Mouse (Mus musculus) hindbrain, embryonic 15.5 days (tissue): Measurements from ENCODE around the gene Macf1. TPM values are rescaled to one million over a fixed set of nuclear protein-coding genes. Genes with fewer than 3 reads are reported as not detected.

Experiments
- ATAC-seq: fragments of 200-750 bp; cut with Nextera tagmentation; 2 replicates; pipeline ENCODE4 v1.8.0; 2017; ENCODE audit warnings: low read depth, moderate number of reproducible peaks, moderate TSS enrichment; ENCODE audit not compliant: low FRiP score
- H3K27ac ChIP-seq: fragments of 300-500 bp; sonication (generic); replicated peaks from 2 replicates; pipeline ENCODE4 v1.5.1; 2015; ENCODE audit warnings: mild to moderate bottlenecking, inconsistent platforms
- H3K27me3 ChIP-seq: fragments of 300-500 bp; sonication (generic); 2 replicates; pipeline ENCODE4 v1.6.1; 2015; ENCODE audit warnings: control low read depth, inconsistent platforms
- H3K36me3 ChIP-seq: fragments of 300-500 bp; sonication (generic); 2 replicates; pipeline ENCODE4 v1.6.1; 2015; ENCODE audit warnings: control low read depth, inconsistent platforms
- H3K4me1 ChIP-seq: fragments of 300-500 bp; sonication (generic); replicated peaks from 2 replicates; pipeline ENCODE4 v1.6.1; 2015; ENCODE audit warnings: control low read depth, inconsistent platforms
- H3K4me2 ChIP-seq: fragments of 300-500 bp; sonication (generic); 2 replicates; pipeline ENCODE4 v1.6.1; 2015; ENCODE audit warnings: moderate library complexity, mild to moderate bottlenecking, inconsistent platforms
- H3K4me3 ChIP-seq: fragments of 300-500 bp; sonication (generic); 2 replicates; pipeline ENCODE4 v1.5.1; 2015; ENCODE audit warnings: mild to moderate bottlenecking, inconsistent platforms
- H3K9ac ChIP-seq: fragments of 300-500 bp; sonication (generic); 2 replicates; pipeline ENCODE4 v1.6.1; 2015; ENCODE audit warnings: inconsistent platforms
- H3K9me3 ChIP-seq: fragments of 300-500 bp; sonication (generic); 2 replicates; pipeline ENCODE4 v1.6.1; 2016; ENCODE audit warnings: control low read depth, inconsistent platforms
- WGBS: fragments of 180-500 bp; shearing (Covaris S2); methylation state at CpG from one replicate; pipeline ENCODE4 v1.1.7; 2015; 5-methylcytosine and 5-hydroxymethylcytosine counted together
- polyA plus RNA-seq: library from polyadenylated mRNA; unstranded; fragments of >200 nt; fragmentation: Nextera tagmentation; extraction: Ambion mirVana; gene quantifications from 2 replicates; pipeline ENCODE4 v1.2.1, GENCODE M21; 2015

The Macf1 gene
- polyA plus RNA-seq, 1 experiment from 2014 or later: 69.2 TPM

DNA sequence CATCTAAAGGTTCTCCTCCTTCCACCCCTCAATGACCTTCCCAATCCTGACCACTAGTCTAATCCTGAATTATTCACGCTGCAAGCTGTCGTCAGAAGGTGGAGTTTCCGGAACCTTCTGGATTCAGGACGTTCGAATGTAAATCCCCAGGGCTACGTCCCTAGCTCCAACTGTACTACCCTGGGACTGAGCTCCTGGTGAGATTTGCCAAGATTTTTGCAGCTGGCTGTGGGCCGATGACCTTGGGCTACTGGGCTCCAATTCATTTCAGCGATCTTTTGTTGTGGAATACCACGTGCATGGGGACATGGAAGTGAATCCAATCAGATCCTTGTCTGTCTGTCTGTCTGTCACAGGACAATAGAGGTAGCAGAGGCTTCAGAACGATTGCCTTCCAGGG, 6.2 kb upstream of the Macf1 start:
- H3K9ac ChIP-seq: no peak overlapping the region
- no peak for ATAC-seq
- no peaks in the 10 kb centered on the region for H3K9me3 ChIP-seq
- no peak overlapping the region for H3K4me3 ChIP-seq
- no peaks in the 10 kb centered on the region for H3K27me3 ChIP-seq
- 77% methylated on average over 10 of the region's 10 CpGs for WGBS
- H3K27ac ChIP-seq: no peak overlapping the region
- H3K4me1 ChIP-seq: peaks cover 19% of the 10 kb centered on the region
- H3K4me2 ChIP-seq: no peak overlapping the region
- no peaks in the 10 kb centered on the region for H3K36me3 ChIP-seq

DNA sequence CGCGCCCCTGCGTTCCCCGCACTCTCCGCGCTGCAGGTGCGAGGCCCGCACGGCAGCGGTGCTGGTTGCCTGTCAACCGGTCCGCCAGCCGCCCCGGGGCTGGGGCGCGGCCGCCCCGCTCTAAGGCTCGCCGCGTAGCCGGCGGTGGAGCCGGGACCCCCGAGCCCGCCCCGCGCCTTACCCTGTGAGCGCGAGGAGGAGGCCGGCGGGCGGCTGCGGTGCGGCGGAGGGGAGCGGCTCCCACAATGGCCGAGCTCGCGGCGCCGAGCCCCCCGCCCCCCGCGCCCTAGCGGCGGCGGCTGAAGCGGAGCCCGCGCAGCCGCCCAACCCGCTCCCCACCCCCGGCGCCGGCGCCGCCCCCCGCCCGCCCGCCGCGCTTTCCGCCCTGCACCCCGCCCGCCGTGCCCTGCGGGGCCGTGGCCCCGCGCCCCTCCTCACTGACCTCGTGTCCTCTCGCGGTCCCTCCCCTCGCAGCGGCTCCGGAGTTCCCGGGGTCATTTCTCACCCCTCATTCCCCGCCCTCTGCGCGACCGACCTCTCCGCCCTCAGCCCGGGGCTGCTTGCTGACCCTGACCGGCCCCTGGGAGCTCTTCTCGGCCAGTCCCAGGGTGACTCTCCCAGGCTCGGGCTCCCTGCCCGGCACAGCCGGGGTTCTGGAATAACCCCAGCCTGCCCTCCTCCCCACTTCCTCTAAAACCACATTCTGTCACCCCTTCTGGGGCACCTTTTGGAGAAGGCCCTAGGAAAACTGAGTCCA, 3.0 kb upstream of the Macf1 start:
- H3K36me3 ChIP-seq: peaks cover 11% of the 10 kb centered on the region
- ATAC-seq: peak; percentile 61
- H3K9me3 ChIP-seq: no peaks in the 10 kb centered on the region
- H3K9ac ChIP-seq: peak overlapping the region; percentile 98
- H3K4me2 ChIP-seq: peak overlapping the region; percentile 95
- peak overlapping the region; percentile 98 for H3K27ac ChIP-seq
- H3K4me1 ChIP-seq: peaks cover 35% of the 10 kb centered on the region
- H3K27me3 ChIP-seq: no peaks in the 10 kb centered on the region
- peak overlapping the region; percentile 97 for H3K4me3 ChIP-seq
- WGBS: 1% methylated on average over 53 of the region's 89 CpGs

DNA sequence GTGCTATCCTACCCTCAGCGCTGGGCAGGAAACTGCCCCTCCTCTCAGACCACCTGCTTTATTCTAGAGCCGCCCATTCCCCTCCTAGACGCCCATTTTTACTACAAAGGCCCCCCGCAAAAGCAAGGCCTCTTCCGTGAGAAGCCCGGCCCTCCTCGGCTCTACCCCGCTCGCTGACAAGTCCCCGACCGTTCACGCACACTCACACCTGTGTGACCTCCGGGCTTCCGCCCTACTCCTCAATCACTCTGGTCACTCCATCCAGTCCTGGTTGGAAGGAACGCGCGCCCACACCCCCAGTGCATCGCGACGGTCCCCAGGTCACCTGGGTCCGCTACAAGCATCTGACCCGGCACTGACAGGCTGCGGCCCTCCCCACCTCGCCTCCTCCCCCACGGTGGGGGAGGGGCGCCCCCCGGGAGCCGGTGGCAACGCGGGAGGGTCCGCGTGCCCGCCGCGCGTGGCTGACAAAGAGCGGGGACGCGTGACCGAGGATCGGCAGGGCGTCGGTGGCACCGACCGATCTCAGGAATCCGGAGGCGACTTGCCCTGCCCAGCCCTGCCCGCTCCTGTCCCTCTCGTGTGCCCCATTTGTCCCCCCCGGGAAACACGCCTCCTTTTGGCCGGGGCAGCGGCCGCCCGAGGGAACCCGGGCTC, 2.3 kb upstream of the Macf1 start:
- Histone ChIP-seq H3K9me3 (no peaks in the 10 kb centered on the region), H3K36me3 (peaks cover 11% of the 10 kb centered on the region), H3K27me3 (no peaks in the 10 kb centered on the region), H3K4me1 (peaks cover 40% of the 10 kb centered on the region), H3K4me3 (peak overlapping the region; percentile 97), H3K9ac (peak overlapping the region; percentile 98), H3K27ac (peak overlapping the region; percentile 98), H3K4me2 (peak overlapping the region; percentile 95)
- WGBS: 1% methylated on average over 36 of the region's 56 CpGs
- ATAC-seq: peak; percentile 64

DNA sequence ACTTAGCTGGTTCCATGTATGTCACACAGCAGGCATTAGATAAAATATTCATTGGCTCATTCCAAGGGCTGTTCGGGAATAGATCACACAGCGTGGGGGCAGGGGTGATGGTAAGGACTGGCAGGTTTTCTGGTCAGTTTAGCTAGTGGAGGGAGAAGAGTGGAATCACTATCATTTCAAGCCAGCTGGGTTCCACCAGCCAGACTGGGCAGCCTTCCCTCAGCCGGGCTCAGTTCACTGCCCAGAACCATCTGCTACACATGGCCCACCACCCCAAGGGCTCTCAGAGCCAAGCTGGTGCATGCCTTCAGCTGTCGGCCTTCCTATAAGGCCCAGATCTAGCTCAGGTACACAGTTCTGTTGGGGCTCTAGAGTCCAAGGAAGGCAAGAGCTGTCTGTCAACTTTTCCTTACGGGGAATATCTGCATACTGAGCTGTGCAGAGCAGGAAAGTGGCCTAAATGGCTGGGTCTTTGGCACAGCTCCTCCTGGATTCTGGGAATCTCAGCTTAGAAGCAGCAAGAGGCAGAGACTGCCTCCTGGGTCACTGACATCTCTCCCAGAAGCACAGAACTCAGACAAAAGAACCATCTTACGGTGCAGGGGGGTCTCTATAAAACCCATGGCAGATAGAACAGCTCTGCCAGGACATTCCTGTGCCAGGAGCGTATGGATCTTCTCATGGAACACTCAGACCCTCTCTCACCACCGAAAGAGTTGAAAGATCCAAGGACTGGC, 1.5 kb upstream of the Macf1 start:
- Histone ChIP-seq H3K27me3 (no peaks in the 10 kb centered on the region), H3K4me1 (peaks cover 47% of the 10 kb centered on the region), H3K36me3 (peaks cover 11% of the 10 kb centered on the region), H3K4me3 (peak overlapping the region; percentile 97), H3K27ac (peak overlapping the region; percentile 98), H3K9ac (peak overlapping the region; percentile 98), H3K9me3 (no peaks in the 10 kb centered on the region), H3K4me2 (peak overlapping the region; percentile 95)
- ATAC-seq: peak; percentile 42
- WGBS: 26% methylated on average over 8 of the region's 8 CpGs

DNA sequence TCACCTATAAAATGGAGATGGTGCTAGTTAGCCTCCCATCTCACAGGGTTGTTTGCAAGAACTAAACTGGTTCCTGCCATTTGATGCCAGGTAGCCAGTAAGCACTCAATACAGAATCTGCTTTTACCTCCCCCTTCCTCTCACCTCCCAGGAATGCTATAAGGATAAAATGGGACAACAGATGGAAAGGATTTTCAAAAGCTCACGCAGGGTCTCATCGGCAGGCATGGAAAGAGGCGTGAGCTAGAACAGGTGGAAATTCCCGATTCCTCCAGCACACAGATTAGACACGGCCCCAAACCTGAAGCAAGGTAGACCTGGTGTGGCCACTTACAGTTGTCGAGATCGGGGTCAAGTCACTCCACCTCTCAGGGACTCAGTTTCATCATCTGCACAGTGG, 886 bp upstream of the Macf1 start:
- Histone ChIP-seq H3K27ac (peak overlapping the region; percentile 98), H3K27me3 (no peaks in the 10 kb centered on the region), H3K4me1 (peaks cover 47% of the 10 kb centered on the region), H3K4me3 (peak overlapping the region; percentile 97), H3K36me3 (peaks cover 15% of the 10 kb centered on the region), H3K9ac (peak overlapping the region; percentile 98; the same call in 1 of the 2 replicates), H3K9me3 (no peaks in the 10 kb centered on the region), H3K4me2 (peak overlapping the region; percentile 95)
- 66% methylated on average over 7 of the region's 7 CpGs for WGBS
- ATAC-seq: no peak

DNA sequence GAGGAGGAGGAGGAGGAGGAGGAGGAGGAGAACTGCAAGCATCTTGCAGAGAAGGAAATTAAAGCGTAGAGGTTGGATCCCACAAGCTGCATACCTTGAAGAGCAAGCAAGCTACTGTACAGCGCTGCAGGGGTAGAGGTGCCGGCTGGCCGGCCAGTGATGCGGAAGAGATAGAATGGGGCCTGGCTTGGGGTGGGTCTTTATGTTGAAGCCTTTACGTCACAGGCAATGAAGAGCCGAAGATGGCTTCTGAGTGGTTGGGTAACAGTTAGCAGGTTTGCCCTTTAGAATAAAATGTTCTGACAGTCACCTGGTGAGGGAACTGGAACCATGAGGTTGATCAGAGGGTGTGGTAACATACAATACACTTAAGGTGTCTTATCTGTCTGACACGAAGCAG, 1.9 kb downstream of the Macf1 start:
- no peak overlapping the region for H3K27ac ChIP-seq
- peaks cover 49% of the 10 kb centered on the region for H3K4me1 ChIP-seq
- H3K9me3 ChIP-seq: no peaks in the 10 kb centered on the region
- no peak overlapping the region for H3K4me2 ChIP-seq
- no peak overlapping the region for H3K4me3 ChIP-seq
- peaks cover 17% of the 10 kb centered on the region for H3K36me3 ChIP-seq
- no peak for ATAC-seq
- 80% methylated on average over 8 of the region's 8 CpGs for WGBS
- no peaks in the 10 kb centered on the region for H3K27me3 ChIP-seq
- no peak overlapping the region for H3K9ac ChIP-seq

DNA sequence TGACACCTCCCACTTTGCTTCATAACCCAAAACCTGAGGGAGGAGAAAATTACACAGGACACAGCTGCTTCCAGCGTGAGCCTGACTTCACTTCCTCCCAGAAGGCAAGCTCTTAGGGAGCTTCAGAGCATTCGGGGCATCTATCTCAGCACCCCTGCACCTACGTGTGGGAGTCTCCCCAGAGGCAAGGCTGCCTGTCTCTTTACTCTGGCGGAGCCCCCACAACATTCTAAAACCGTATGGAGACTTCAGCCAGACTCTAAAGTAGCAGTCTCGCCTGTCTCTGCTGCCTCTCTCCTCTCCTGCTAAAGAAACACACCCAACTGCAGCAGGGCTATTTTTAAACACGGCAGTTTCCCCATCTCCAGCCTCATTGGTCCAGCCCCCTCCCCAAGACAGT, 3.2 kb downstream of the Macf1 start:
- H3K4me3 ChIP-seq: no peak overlapping the region
- H3K9ac ChIP-seq: no peak overlapping the region
- no peak overlapping the region for H3K27ac ChIP-seq
- H3K4me2 ChIP-seq: no peak overlapping the region
- peaks cover 56% of the 10 kb centered on the region for H3K4me1 ChIP-seq
- no peak for ATAC-seq
- H3K27me3 ChIP-seq: no peaks in the 10 kb centered on the region
- no peaks in the 10 kb centered on the region for H3K9me3 ChIP-seq
- H3K36me3 ChIP-seq: peaks cover 17% of the 10 kb centered on the region
- 63% methylated on average over 7 of the region's 7 CpGs for WGBS

DNA sequence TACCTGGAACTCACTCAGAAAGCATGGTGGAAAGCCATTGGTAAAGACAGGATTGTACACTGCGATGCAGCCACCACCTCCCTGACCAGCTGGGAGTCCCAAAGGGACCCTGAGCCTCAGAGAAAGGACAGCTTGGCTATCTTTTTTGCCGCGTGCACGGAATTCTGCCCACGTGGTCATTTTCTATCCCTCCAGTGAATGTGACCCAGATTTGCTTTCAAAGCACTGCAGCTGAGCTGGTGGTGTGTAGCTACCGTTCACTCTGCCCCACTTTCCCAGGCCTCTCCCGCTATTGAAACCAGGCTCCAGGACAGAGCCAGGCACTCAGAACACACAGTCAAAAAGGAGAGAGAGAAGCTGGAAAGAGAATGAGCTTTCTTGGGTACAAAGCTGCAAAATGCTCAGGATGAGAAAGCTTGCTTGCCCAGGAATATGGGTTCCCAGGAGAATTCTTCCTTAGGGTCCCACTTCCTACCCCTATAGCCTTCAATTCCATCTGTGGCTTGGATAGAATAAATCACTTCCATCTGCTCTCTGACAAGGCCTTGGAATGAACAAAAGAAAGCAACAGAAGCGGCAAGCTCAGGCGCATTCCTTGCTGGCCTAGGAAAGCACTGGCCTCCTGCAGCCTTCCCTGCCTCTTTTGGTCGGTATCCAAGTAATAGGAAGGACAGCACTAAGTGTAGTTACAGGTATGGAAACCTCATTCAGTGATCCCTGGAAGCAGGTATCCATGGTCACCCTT, 6.9 kb downstream of the Macf1 start:
- Histone ChIP-seq H3K4me2 (peak overlapping the region; percentile 8; the same call in 1 of the 2 replicates), H3K4me3 (no peak overlapping the region), H3K36me3 (peaks cover 21% of the 10 kb centered on the region), H3K9ac (no peak overlapping the region), H3K27ac (peak overlapping the region; percentile 85), H3K4me1 (peaks cover 38% of the 10 kb centered on the region), H3K27me3 (no peaks in the 10 kb centered on the region), H3K9me3 (no peaks in the 10 kb centered on the region)
- ATAC-seq: peak; percentile 65
- WGBS: 17% methylated on average over 10 of the region's 10 CpGs

DNA sequence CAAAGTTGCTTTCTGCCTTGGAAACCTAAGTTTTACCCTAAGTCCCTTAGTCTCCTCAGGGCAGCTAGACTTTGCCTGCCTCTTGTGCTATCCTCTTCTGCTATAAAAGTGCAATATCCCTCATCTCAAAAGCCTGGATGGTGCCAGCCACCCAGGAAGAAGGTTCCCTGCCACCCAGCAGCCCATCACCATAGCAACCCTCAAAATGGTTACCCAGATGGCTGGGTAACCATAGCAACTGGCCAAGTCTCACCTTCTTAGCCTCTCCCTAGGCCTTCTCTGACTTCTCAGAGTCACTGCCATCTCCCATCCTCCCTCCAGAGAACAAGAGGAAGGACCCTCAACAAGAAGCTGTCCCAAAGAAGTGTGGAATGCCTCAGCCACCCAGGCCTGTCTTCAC, 13.6 kb downstream of the Macf1 start:
- no peak; the same call in 1 of the 2 replicates for ATAC-seq
- Histone ChIP-seq H3K4me3 (no peak overlapping the region), H3K9me3 (no peaks in the 10 kb centered on the region), H3K36me3 (peaks cover 19% of the 10 kb centered on the region), H3K4me1 (peaks cover 39% of the 10 kb centered on the region), H3K27me3 (no peaks in the 10 kb centered on the region), H3K9ac (no peak overlapping the region), H3K27ac (peak overlapping the region; percentile 31; the same call in 1 of the 2 replicates), H3K4me2 (no peak overlapping the region)

DNA sequence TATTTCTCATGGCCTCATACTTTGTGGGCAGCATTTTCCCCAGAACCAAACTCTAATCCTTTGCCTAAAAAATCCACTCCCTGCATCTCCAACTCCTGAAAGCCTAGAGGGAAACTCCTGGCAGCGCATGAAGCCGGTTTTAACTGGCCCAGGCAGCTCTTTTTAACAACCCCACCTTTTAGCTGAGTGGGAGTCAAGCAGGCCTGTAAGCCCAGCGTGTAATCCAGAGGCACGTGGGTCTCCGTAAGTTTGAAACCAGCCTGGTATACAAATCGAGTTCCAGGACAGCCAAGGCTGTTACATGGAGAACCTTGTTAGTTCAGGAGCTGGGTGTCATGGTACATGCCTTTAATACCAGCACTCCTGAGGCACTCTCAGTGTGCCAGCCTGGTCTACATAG, 14.5 kb downstream of the Macf1 start:
- Histone ChIP-seq H3K4me2 (no peak overlapping the region), H3K36me3 (peaks cover 15% of the 10 kb centered on the region), H3K27ac (0 out of 2 replicates have a peak overlapping the region, but pooled peaks have one; percentile 25), H3K4me1 (peaks cover 46% of the 10 kb centered on the region), H3K9me3 (no peaks in the 10 kb centered on the region), H3K27me3 (no peaks in the 10 kb centered on the region), H3K9ac (no peak overlapping the region), H3K4me3 (no peak overlapping the region)
- WGBS: 70% methylated on average over 6 of the region's 6 CpGs
- no peak for ATAC-seq

DNA sequence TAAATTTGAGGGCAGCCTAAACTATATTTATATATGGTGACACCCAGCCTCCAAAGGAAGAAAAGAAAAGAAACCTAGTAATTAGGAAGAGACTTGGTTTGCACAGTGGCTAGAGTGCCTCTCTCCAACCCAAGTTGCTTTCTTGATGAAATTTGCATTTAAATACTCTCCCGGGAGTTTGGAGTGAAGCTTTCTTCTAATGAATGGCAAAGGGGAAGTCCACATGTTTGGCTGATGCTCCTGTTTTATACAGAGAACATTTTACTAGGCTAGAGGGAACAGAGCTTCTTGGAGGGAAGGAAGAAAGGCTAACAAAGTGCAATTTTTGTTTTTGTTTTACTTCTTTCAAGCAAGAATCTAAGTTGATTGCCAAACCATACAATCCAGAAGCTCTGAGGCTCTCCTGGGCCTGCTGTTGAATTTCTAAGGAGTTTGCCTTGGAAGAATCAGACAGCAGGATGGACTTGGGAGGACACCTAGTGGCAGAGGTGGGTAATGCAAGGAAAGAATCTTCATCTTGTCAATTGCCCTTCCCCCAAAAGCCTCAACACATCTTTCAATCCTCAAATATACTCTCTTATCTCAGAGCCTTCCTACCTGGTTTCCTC, 16.8 kb downstream of the Macf1 start:
- peaks cover 67% of the 10 kb centered on the region for H3K4me1 ChIP-seq
- H3K9me3 ChIP-seq: no peaks in the 10 kb centered on the region
- no peak for ATAC-seq
- H3K4me3 ChIP-seq: no peak overlapping the region
- H3K36me3 ChIP-seq: peaks cover 3% of the 10 kb centered on the region; the same call in 1 of the 2 replicates
- H3K4me2 ChIP-seq: no peak overlapping the region
- whole genome bisulfite sequencing: 6% methylated on average over 1 of the region's 1 CpGs
- no peaks in the 10 kb centered on the region for H3K27me3 ChIP-seq
- no peak overlapping the region for H3K9ac ChIP-seq
- peak overlapping the region; percentile 96 for H3K27ac ChIP-seq
